Mouse (Mus musculus): ENCODE measurements around the gene Lnp1. TPM values are rescaled to one million over a fixed set of nuclear protein-coding genes. Genes with fewer than 3 reads are reported as not detected.
"Not testable (repeated sequence)": the region's sequence is repeated elsewhere in the genome, so short reads cannot be mapped to it uniquely, and the experiment has no call there.

Lnp1 gene
- not detected in 2 replicates for polyA plus RNA-seq (2015; fragmentation: Nextera tagmentation; extraction: Ambion mirVana)

GRCm38 (mm10) chr16:56928023-56928422, at the start of gene Lnp1:
TSS of gene Lnp1 (minus strand) at chr16:56928061.
- WGBS: 67% methylated on average over 3 of the region's 3 CpGs
- Histone ChIP-seq H3K36me3 (no peaks in the 10 kb centered on the region), H3K9ac (no peak within 1 kb of the TSS), H3K27ac (no peak within 1 kb of the TSS), H3K27me3 (no peaks in the 10 kb centered on the region), H3K4me1 (no peaks in the 10 kb centered on the region), H3K9me3 (replicated peaks) (no peaks in the 10 kb centered on the region), H3K4me3 (replicated peaks) (no peak within 1 kb of the TSS), H3K4me2 (no peak within 1 kb of the TSS)
- ATAC-seq (replicated peaks; ENCODE audit: low FRiP score): no peak

- no peak for ATAC-seq (replicated peaks; ENCODE audit: low FRiP score)
- no peak overlapping the region for H3K9ac ChIP-seq
- H3K9me3 ChIP-seq (replicated peaks): no peaks in the 10 kb centered on the region
- no peaks in the 10 kb centered on the region for H3K36me3 ChIP-seq
- H3K27ac ChIP-seq: no peak overlapping the region
- H3K4me1 ChIP-seq: no peaks in the 10 kb centered on the region
- no peak overlapping the region for H3K4me2 ChIP-seq
- no peaks in the 10 kb centered on the region for H3K27me3 ChIP-seq
- 52% methylated on average over 3 of the region's 3 CpGs for WGBS
- no peak overlapping the region for H3K4me3 ChIP-seq (replicated peaks)
These were observed 46.8 kb upstream of the Lnp1 start for GRCm38 (mm10) chr16:56974646-56975045.

- H3K9me3 ChIP-seq (replicated peaks); H3K4me3 ChIP-seq (replicated peaks); H3K4me1 ChIP-seq; ATAC-seq (replicated peaks; ENCODE audit: low FRiP score); H3K27ac ChIP-seq; H3K9ac ChIP-seq; H3K36me3 ChIP-seq; H3K27me3 ChIP-seq; H3K4me2 ChIP-seq: not testable (repeated sequence)
- WGBS: 93% methylated on average over 2 of the region's 2 CpGs
These were observed 30.4 kb upstream of the Lnp1 start for GRCm38 (mm10) chr16:56958311-56958710.

GRCm38 (mm10) chr16:56949085-56949484, 21.2 kb upstream of the Lnp1 start:
- no peaks in the 10 kb centered on the region for H3K9me3 ChIP-seq (replicated peaks)
- no peak overlapping the region for H3K4me2 ChIP-seq
- no peak overlapping the region for H3K27ac ChIP-seq
- ATAC-seq (replicated peaks; ENCODE audit: low FRiP score): no peak
- H3K9ac ChIP-seq: no peak overlapping the region
- H3K36me3 ChIP-seq: no peaks in the 10 kb centered on the region
- H3K4me1 ChIP-seq: no peaks in the 10 kb centered on the region
- H3K4me3 ChIP-seq (replicated peaks): no peak overlapping the region
- WGBS: 88% methylated on average over 5 of the region's 5 CpGs
- no peaks in the 10 kb centered on the region for H3K27me3 ChIP-seq

GRCm38 (mm10) chr16:56942341-56942740, 14.5 kb upstream of the Lnp1 start:
- Histone ChIP-seq H3K4me3 (replicated peaks) (no peak overlapping the region), H3K27me3 (no peaks in the 10 kb centered on the region), H3K36me3 (no peaks in the 10 kb centered on the region), H3K27ac (no peak overlapping the region), H3K9me3 (replicated peaks) (no peaks in the 10 kb centered on the region), H3K4me2 (no peak overlapping the region), H3K4me1 (no peaks in the 10 kb centered on the region), H3K9ac (no peak overlapping the region)
- ATAC-seq (replicated peaks; ENCODE audit: low FRiP score): no peak
- WGBS: 80% methylated on average over 2 of the region's 2 CpGs

GRCm38 (mm10) chr16:56920102-56920657, 7.7 kb downstream of the Lnp1 start:
- Histone ChIP-seq H3K27me3 (no peaks in the 10 kb centered on the region), H3K27ac (no peak overlapping the region), H3K4me3 (replicated peaks) (no peak overlapping the region), H3K4me1 (no peaks in the 10 kb centered on the region), H3K36me3 (no peaks in the 10 kb centered on the region), H3K9me3 (replicated peaks) (no peaks in the 10 kb centered on the region), H3K9ac (no peak overlapping the region), H3K4me2 (no peak overlapping the region)
- ATAC-seq (replicated peaks; ENCODE audit: low FRiP score): peak; percentile 79
- WGBS: 23% methylated on average over 8 of the region's 8 CpGs

- 89% methylated on average over 7 of the region's 7 CpGs for WGBS
- Histone ChIP-seq H3K27me3 (no peaks in the 10 kb centered on the region), H3K36me3 (no peaks in the 10 kb centered on the region), H3K9me3 (replicated peaks) (no peaks in the 10 kb centered on the region), H3K4me1 (no peaks in the 10 kb centered on the region), H3K27ac (no peak overlapping the region), H3K4me2 (no peak overlapping the region), H3K9ac (no peak overlapping the region), H3K4me3 (replicated peaks) (no peak overlapping the region)
- no peak for ATAC-seq (replicated peaks; ENCODE audit: low FRiP score)
These were observed 10.6 kb downstream of the Lnp1 start for GRCm38 (mm10) chr16:56917230-56917629.

- Histone ChIP-seq H3K4me3 (replicated peaks) (no peak overlapping the region), H3K9me3 (replicated peaks) (no peaks in the 10 kb centered on the region), H3K36me3 (no peaks in the 10 kb centered on the region), H3K4me2 (no peak overlapping the region), H3K4me1 (no peaks in the 10 kb centered on the region), H3K9ac (no peak overlapping the region), H3K27me3 (no peaks in the 10 kb centered on the region), H3K27ac (no peak overlapping the region)
- WGBS: 62% methylated on average over 5 of the region's 5 CpGs
- ATAC-seq (replicated peaks; ENCODE audit: low FRiP score): no peak
These were observed 18.9 kb downstream of the Lnp1 start for GRCm38 (mm10) chr16:56908986-56909385.

GRCm38 (mm10) chr16:56902206-56902605, 25.7 kb downstream of the Lnp1 start:
- H3K27me3 ChIP-seq; H3K9ac ChIP-seq; H3K4me3 ChIP-seq (replicated peaks); H3K4me2 ChIP-seq; H3K27ac ChIP-seq; H3K9me3 ChIP-seq (replicated peaks); H3K4me1 ChIP-seq; ATAC-seq (replicated peaks; ENCODE audit: low FRiP score); H3K36me3 ChIP-seq: not testable (repeated sequence)
- WGBS: 63% methylated on average over 3 of the region's 3 CpGs

GRCm38 (mm10) chr16:56891583-56891982, 36.3 kb downstream of the Lnp1 start:
- Histone ChIP-seq H3K9me3 (replicated peaks) (no peaks in the 10 kb centered on the region), H3K27ac (no peak overlapping the region), H3K27me3 (no peaks in the 10 kb centered on the region), H3K4me2 (no peak overlapping the region), H3K36me3 (no peaks in the 10 kb centered on the region), H3K4me1 (no peaks in the 10 kb centered on the region), H3K9ac (no peak overlapping the region), H3K4me3 (replicated peaks) (no peak overlapping the region)
- no peak for ATAC-seq (replicated peaks; ENCODE audit: low FRiP score)
- WGBS: 86% methylated on average over 5 of the region's 5 CpGs

- Histone ChIP-seq H3K4me2 (peak overlapping the region; percentile 74), H3K36me3 (no peaks in the 10 kb centered on the region), H3K4me1 (peaks cover 5% of the 10 kb centered on the region; the same call in 1 of the 2 replicates), H3K9ac (0 out of 2 replicates have a peak overlapping the region, but pooled peaks have one; percentile 15), H3K27me3 (no peaks in the 10 kb centered on the region), H3K27ac (0 out of 2 replicates have a peak overlapping the region, but pooled peaks have one; percentile 67), H3K4me3 (replicated peaks) (peak overlapping the region; percentile 58), H3K9me3 (replicated peaks) (no peaks in the 10 kb centered on the region)
- WGBS: 29% methylated on average over 9 of the region's 9 CpGs
- ATAC-seq (replicated peaks; ENCODE audit: low FRiP score): no peak
These were observed 41.2 kb downstream of the Lnp1 start for GRCm38 (mm10) chr16:56886616-56887116.

- no peaks in the 10 kb centered on the region for H3K27me3 ChIP-seq
- no peaks in the 10 kb centered on the region for H3K36me3 ChIP-seq
- peak within 1 kb of the TSS; percentile 67 for H3K27ac ChIP-seq
- peak within 1 kb of the TSS; percentile 74 for H3K4me2 ChIP-seq
- peak within 1 kb of the TSS; percentile 58 for H3K4me3 ChIP-seq (replicated peaks)
- H3K4me1 ChIP-seq: peaks cover 5% of the 10 kb centered on the region; the same call in 1 of the 2 replicates
- WGBS: 4% methylated on average over 25 of the region's 25 CpGs
- peak; percentile 100 for ATAC-seq (replicated peaks; ENCODE audit: low FRiP score)
- 0 out of 2 replicates have a peak within 1 kb of the TSS, but pooled peaks have one; percentile 15 for H3K9ac ChIP-seq
- H3K9me3 ChIP-seq (replicated peaks): no peaks in the 10 kb centered on the region
These were observed 41.8 kb downstream of the Lnp1 start, which contains the start of gene Tmem45a for GRCm38 (mm10) chr16:56885824-56886615. TSS of gene Tmem45a (minus strand) at chr16:56886166.
